Mouse (Mus musculus) intestine, embryonic 15.5 days (tissue): Measurements from ENCODE around the gene Dglucy. TPM values are rescaled to one million over a fixed set of nuclear protein-coding genes. Genes with fewer than 3 reads are reported as not detected.
A peak's percentile ranks its signal among the peaks of the same experiment; 100 is the strongest.

Source experiments
- ATAC-seq: fragments of 200-750 bp; cut with Nextera tagmentation; 2 replicates; pipeline ENCODE4 v1.8.0; 2017; ENCODE audit warnings: moderate TSS enrichment, moderate library complexity
- H3K27ac ChIP-seq: fragments of 300-500 bp; sonication (generic); 2 replicates; pipeline ENCODE4 v1.5.1; 2015; ENCODE audit warnings: mild to moderate bottlenecking, inconsistent platforms
- H3K27me3 ChIP-seq: fragments of 300-500 bp; sonication (generic); replicated peaks from 2 replicates; pipeline ENCODE4 v1.6.1; 2015; ENCODE audit warnings: inconsistent platforms
- H3K36me3 ChIP-seq: fragments of 300-500 bp; sonication (generic); 2 replicates; pipeline ENCODE4 v1.6.1; 2015; ENCODE audit warnings: inconsistent platforms
- H3K4me1 ChIP-seq: fragments of 300-500 bp; sonication (generic); replicated peaks from 2 replicates; pipeline ENCODE4 v1.6.1; 2015; ENCODE audit warnings: inconsistent platforms
- H3K4me2 ChIP-seq: fragments of 300-500 bp; sonication (generic); replicated peaks from 2 replicates; pipeline ENCODE4 v1.6.1; 2015; ENCODE audit warnings: mild to moderate bottlenecking, inconsistent platforms
- H3K4me3 ChIP-seq: fragments of 300-500 bp; sonication (generic); replicated peaks from 2 replicates; pipeline ENCODE4 v1.5.1; 2015; ENCODE audit warnings: inconsistent platforms
- H3K9ac ChIP-seq: fragments of 300-500 bp; sonication (generic); 2 replicates; pipeline ENCODE4 v1.6.1; 2015; ENCODE audit warnings: inconsistent platforms
- H3K9me3 ChIP-seq: fragments of 300-500 bp; sonication (generic); 2 replicates; pipeline ENCODE4 v1.6.1; 2016; ENCODE audit warnings: inconsistent platforms
- WGBS: fragments of 180-500 bp; shearing (Covaris S2); methylation state at CpG from one replicate; pipeline ENCODE4 v1.1.7; 2015; 5-methylcytosine and 5-hydroxymethylcytosine counted together
- polyA plus RNA-seq: library from polyadenylated mRNA; unstranded; fragments of >200 nt; fragmentation: Nextera tagmentation; extraction: Ambion mirVana; gene quantifications from 2 replicates; pipeline ENCODE4 v1.2.1, GENCODE M21; 2015

Dglucy gene
- 2.5 TPM in 2 replicates for polyA plus RNA-seq

GRCm38 (mm10) chr12:100778934-100779865, at the start of gene Dglucy:
Dglucy (plus strand) TSS chr12:100779057.
- ATAC-seq: peak; percentile 93
- 57% methylated on average over 12 of the region's 12 CpGs for WGBS
- peak within 1 kb of the TSS; percentile 28 for H3K4me3 ChIP-seq
- H3K27me3 ChIP-seq: no peaks in the 10 kb centered on the region
- H3K27ac ChIP-seq: peak within 1 kb of the TSS; percentile 57
- peak within 1 kb of the TSS; percentile 53 for H3K4me2 ChIP-seq
- H3K9me3 ChIP-seq: no peaks in the 10 kb centered on the region
- H3K36me3 ChIP-seq: no peaks in the 10 kb centered on the region
- no peaks in the 10 kb centered on the region; the same call in 1 of the 2 replicates for H3K4me1 ChIP-seq
- H3K9ac ChIP-seq: peak within 1 kb of the TSS; percentile 36

DNA sequence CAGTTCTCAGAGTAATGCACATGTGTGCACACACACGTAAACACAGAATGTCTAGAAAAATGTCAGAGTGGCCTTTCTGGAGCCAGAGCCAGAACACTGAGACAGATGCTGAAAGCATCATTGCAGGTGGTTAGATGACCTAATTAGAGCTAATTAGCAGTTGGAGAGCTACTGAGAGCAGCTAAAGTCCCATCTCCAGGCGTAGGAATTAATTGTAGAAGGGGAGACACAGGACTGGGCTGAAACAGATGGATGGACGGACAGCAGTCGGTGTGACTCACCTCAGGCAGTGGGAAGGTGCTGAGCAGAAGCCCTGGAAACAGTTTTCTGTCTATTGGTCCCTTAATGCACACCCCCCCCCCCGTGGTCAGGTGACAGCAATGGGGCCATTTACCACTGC, 43.7 kb upstream of the Dglucy start:
- Histone ChIP-seq H3K9me3 (no peaks in the 10 kb centered on the region), H3K36me3 (no peaks in the 10 kb centered on the region), H3K9ac (no peak overlapping the region), H3K4me1 (no peaks in the 10 kb centered on the region), H3K27me3 (no peaks in the 10 kb centered on the region), H3K4me2 (no peak overlapping the region), H3K27ac (no peak overlapping the region), H3K4me3 (no peak overlapping the region)
- no peak for ATAC-seq
- WGBS: 72% methylated on average over 5 of the region's 5 CpGs

GRCm38 (mm10) chr12:100735581-100735980, 43.3 kb upstream of the Dglucy start:
- H3K27ac ChIP-seq: no peak overlapping the region
- ATAC-seq: no peak
- no peak overlapping the region for H3K4me2 ChIP-seq
- H3K4me1 ChIP-seq: no peaks in the 10 kb centered on the region
- H3K4me3 ChIP-seq: no peak overlapping the region
- no peaks in the 10 kb centered on the region for H3K9me3 ChIP-seq
- no peaks in the 10 kb centered on the region for H3K36me3 ChIP-seq
- 83% methylated on average over 2 of the region's 2 CpGs for WGBS
- no peaks in the 10 kb centered on the region for H3K27me3 ChIP-seq
- no peak overlapping the region for H3K9ac ChIP-seq

- H3K4me2 ChIP-seq: no peak overlapping the region
- no peaks in the 10 kb centered on the region for H3K27me3 ChIP-seq
- ATAC-seq: no peak
- no peak overlapping the region for H3K27ac ChIP-seq
- H3K4me1 ChIP-seq: no peaks in the 10 kb centered on the region
- no peaks in the 10 kb centered on the region for H3K9me3 ChIP-seq
- H3K9ac ChIP-seq: no peak overlapping the region
- no peaks in the 10 kb centered on the region for H3K36me3 ChIP-seq
- WGBS: 71% methylated on average over 3 of the region's 3 CpGs
- H3K4me3 ChIP-seq: no peak overlapping the region
These were observed 40.4 kb upstream of the Dglucy start for GRCm38 (mm10) chr12:100738498-100738897.

GRCm38 (mm10) chr12:100739011-100739570, 39.8 kb upstream of the Dglucy start:
- Histone ChIP-seq H3K4me3 (no peak overlapping the region), H3K36me3 (no peaks in the 10 kb centered on the region), H3K27me3 (no peaks in the 10 kb centered on the region), H3K4me2 (no peak overlapping the region), H3K27ac (no peak overlapping the region), H3K9me3 (no peaks in the 10 kb centered on the region), H3K9ac (no peak overlapping the region), H3K4me1 (no peaks in the 10 kb centered on the region)
- ATAC-seq: no peak
- 81% methylated on average over 4 of the region's 4 CpGs for WGBS

GRCm38 (mm10) chr12:100740313-100740712, 38.5 kb upstream of the Dglucy start:
- WGBS: 93% methylated on average over 5 of the region's 5 CpGs

GRCm38 (mm10) chr12:100742468-100742867, 36.4 kb upstream of the Dglucy start:
- ATAC-seq: no peak
- no peak overlapping the region for H3K4me2 ChIP-seq
- H3K36me3 ChIP-seq: no peaks in the 10 kb centered on the region
- H3K9ac ChIP-seq: no peak overlapping the region
- 67% methylated on average over 2 of the region's 2 CpGs for WGBS
- H3K4me3 ChIP-seq: no peak overlapping the region
- no peaks in the 10 kb centered on the region for H3K9me3 ChIP-seq
- H3K27me3 ChIP-seq: no peaks in the 10 kb centered on the region
- no peak overlapping the region for H3K27ac ChIP-seq
- H3K4me1 ChIP-seq: no peaks in the 10 kb centered on the region

More at GRCm38 (mm10) chr12:100740313-100740712, 38.5 kb upstream of the Dglucy start:
- Histone ChIP-seq H3K4me1 (no peaks in the 10 kb centered on the region), H3K27me3 (no peaks in the 10 kb centered on the region), H3K36me3 (no peaks in the 10 kb centered on the region), H3K9ac (no peak overlapping the region), H3K4me2 (no peak overlapping the region), H3K4me3 (no peak overlapping the region), H3K27ac (no peak overlapping the region), H3K9me3 (no peaks in the 10 kb centered on the region)
- ATAC-seq: no peak

DNA sequence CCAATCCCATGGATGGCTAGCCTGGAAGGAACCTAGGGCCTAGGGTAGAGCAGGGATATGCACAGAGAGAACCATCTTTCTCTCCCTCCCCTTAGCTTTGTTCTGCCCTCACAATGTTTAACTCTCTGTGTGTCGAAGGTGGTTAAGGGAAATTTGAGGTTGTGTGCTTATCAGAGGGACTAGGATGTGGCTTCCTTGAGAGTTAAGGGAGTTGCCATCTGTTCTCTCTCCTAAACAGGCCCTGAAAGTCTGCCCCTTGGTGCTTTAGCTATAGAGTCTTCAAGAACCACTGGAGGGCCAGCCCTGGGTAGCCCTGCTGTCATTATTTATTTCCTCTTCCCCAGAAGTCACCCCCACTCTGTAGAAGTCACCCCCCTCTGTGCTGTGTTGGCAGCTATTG, 25.9 kb upstream of the Dglucy start:
- Histone ChIP-seq H3K9me3 (no peaks in the 10 kb centered on the region), H3K4me3 (no peak overlapping the region), H3K27ac (no peak overlapping the region), H3K36me3 (no peaks in the 10 kb centered on the region), H3K9ac (no peak overlapping the region), H3K4me1 (no peaks in the 10 kb centered on the region), H3K4me2 (no peak overlapping the region), H3K27me3 (no peaks in the 10 kb centered on the region)
- WGBS: 48% methylated on average over 1 of the region's 1 CpGs
- no peak for ATAC-seq

DNA sequence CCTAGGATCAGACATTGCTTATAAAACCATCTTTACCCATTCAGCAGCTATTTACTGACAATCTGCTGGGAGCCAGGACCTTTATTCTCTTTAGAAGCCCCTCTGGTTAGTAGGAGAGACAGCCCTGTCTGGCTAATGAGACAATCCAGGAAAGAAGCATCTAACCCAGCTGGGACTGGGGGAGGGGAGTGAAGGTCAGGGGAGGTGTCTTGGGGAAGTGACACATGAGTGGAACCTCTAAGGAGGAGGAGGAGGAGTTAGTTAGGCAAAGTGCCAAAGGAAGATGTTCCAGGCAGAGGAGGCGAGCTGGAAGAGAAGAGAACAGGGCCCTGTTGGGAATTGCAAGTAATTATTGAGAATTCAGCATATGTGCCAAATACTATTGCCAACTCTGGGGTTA, 25.1 kb upstream of the Dglucy start:
- no peak overlapping the region for H3K27ac ChIP-seq
- no peak overlapping the region for H3K4me3 ChIP-seq
- no peaks in the 10 kb centered on the region for H3K9me3 ChIP-seq
- H3K9ac ChIP-seq: no peak overlapping the region
- no peaks in the 10 kb centered on the region for H3K36me3 ChIP-seq
- WGBS: 45% methylated on average over 1 of the region's 1 CpGs
- ATAC-seq: no peak
- no peaks in the 10 kb centered on the region for H3K4me1 ChIP-seq
- no peaks in the 10 kb centered on the region for H3K27me3 ChIP-seq
- no peak overlapping the region for H3K4me2 ChIP-seq

DNA sequence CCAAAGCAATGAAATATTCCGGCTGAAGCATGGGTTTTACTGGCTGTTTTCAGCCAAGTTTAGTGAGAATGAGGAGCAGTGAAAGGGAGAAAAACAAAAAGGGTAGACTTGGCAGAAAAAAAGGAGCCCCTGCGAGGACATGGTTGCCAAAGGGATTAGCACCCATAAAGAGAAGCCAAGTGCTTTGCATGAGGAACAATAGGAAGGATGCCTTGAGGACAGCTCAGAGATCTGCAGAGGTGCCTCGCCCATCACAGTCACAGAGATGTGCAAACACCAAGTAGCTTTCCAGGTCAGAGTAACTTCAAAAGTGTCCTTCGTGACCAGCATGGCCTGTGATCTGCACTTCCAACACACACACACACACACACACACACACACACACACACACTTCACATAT, 21.4 kb upstream of the Dglucy start:
- no peak overlapping the region for H3K27ac ChIP-seq
- no peaks in the 10 kb centered on the region for H3K9me3 ChIP-seq
- no peak overlapping the region for H3K4me2 ChIP-seq
- H3K9ac ChIP-seq: no peak overlapping the region
- WGBS: 67% methylated on average over 4 of the region's 4 CpGs
- H3K27me3 ChIP-seq: no peaks in the 10 kb centered on the region
- H3K4me1 ChIP-seq: no peaks in the 10 kb centered on the region
- no peak overlapping the region for H3K4me3 ChIP-seq
- no peak for ATAC-seq
- no peaks in the 10 kb centered on the region for H3K36me3 ChIP-seq

DNA sequence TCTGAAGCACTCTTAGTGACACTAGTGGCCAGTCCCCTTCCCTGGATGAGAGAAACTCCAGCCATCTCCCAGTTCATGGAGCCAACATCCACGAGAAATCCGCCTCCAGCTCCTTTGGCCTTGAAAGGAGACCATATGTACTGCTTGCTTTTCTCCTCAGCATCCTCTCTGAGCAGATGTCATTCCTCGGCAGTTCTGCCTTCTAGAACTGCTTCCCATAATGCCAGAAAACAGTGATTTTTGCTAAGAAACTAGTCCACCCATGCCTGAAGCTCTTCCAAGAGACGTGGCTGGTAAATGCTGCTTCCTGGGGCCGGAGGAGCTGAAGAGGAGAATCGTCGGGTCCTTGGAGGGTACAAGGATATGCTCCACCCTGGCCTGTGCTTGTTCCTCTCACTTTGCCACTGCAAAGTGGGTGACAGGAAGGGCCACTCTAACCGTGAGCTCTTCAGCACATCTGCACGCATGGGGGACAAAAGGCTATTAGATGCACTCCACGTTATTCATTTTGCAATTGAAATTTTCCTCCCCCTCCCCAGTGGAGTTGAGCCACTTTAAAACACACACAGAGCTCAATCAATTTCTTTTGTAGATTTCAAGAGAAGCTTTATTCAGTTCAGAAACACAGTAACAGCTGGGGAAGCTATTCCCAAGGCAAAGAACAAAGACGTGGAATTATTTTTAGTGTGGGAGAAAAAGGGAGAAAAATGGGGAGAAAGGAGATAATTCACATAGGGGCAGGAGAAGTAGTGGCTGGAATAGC, 16.0 kb upstream of the Dglucy start:
- Histone ChIP-seq H3K4me2 (no peak overlapping the region), H3K9ac (no peak overlapping the region), H3K4me1 (no peaks in the 10 kb centered on the region), H3K9me3 (no peaks in the 10 kb centered on the region), H3K27me3 (no peaks in the 10 kb centered on the region), H3K4me3 (no peak overlapping the region), H3K36me3 (no peaks in the 10 kb centered on the region), H3K27ac (no peak overlapping the region)
- ATAC-seq: no peak
- WGBS: 65% methylated on average over 11 of the region's 11 CpGs

GRCm38 (mm10) chr12:100764329-100765018, 14.4 kb upstream of the Dglucy start:
- H3K4me2 ChIP-seq: no peak overlapping the region
- WGBS: 54% methylated on average over 13 of the region's 13 CpGs
- H3K36me3 ChIP-seq: no peaks in the 10 kb centered on the region
- H3K9ac ChIP-seq: no peak overlapping the region
- no peak for ATAC-seq
- no peaks in the 10 kb centered on the region for H3K27me3 ChIP-seq
- H3K4me3 ChIP-seq: no peak overlapping the region
- H3K9me3 ChIP-seq: no peaks in the 10 kb centered on the region
- H3K27ac ChIP-seq: no peak overlapping the region
- no peaks in the 10 kb centered on the region for H3K4me1 ChIP-seq
